Mouse (Mus musculus) intestine, postnatal 0 days (tissue): ENCODE data around the gene Nanos1. TPM values are rescaled to one million over a fixed set of nuclear protein-coding genes. Genes with fewer than 3 reads are reported as not detected.

ENCODE experiments used
- ATAC-seq: fragments of 200-750 bp; cut with Nextera tagmentation; 2 replicates; pipeline ENCODE4 v1.8.0; 2017; ENCODE audit warnings: mild to moderate bottlenecking, moderate TSS enrichment, moderate library complexity
- H3K27ac ChIP-seq: fragments of 300-500 bp; sonication (generic); 2 replicates; pipeline ENCODE4 v1.5.1; 2014; ENCODE audit warnings: mild to moderate bottlenecking, low read depth, low read length, moderate library complexity
- H3K27me3 ChIP-seq: fragments of 300-500 bp; sonication (generic); replicated peaks from 2 replicates; pipeline ENCODE4 v1.6.1; 2014; ENCODE audit warnings: low read length, mixed read lengths; ENCODE audit not compliant: control insufficient read depth, insufficient read depth
- H3K36me3 ChIP-seq: fragments of 300-500 bp; sonication (generic); 2 replicates; pipeline ENCODE4 v1.6.1; 2014; ENCODE audit warnings: mild to moderate bottlenecking, moderate library complexity; ENCODE audit not compliant: control insufficient read depth, insufficient read depth
- H3K4me1 ChIP-seq: fragments of 300-500 bp; sonication (generic); replicated peaks from 2 replicates; pipeline ENCODE4 v1.6.1; 2014; ENCODE audit warnings: antibody characterized with exemption, low read length, mixed read lengths; ENCODE audit not compliant: control insufficient read depth, insufficient read depth
- H3K4me2 ChIP-seq: fragments of 300-500 bp; sonication (generic); replicated peaks from 2 replicates; pipeline ENCODE4 v1.6.1; 2014; ENCODE audit warnings: low read depth, mild to moderate bottlenecking, moderate library complexity
- H3K4me3 ChIP-seq: fragments of 300-500 bp; sonication (generic); 2 replicates; pipeline ENCODE4 v1.5.1; 2014; ENCODE audit warnings: low read depth, low read length
- H3K9ac ChIP-seq: fragments of 300-500 bp; sonication (generic); 2 replicates; pipeline ENCODE4 v1.6.1; 2014; ENCODE audit warnings: mild to moderate bottlenecking, low read depth, low read length
- H3K9me3 ChIP-seq: fragments of 300-500 bp; sonication (generic); 2 replicates; pipeline ENCODE4 v1.6.1; 2016; ENCODE audit warnings: mixed run types; ENCODE audit not compliant: control insufficient read depth
- CTCF ChIP-seq: sonication (generic); IDR thresholded peaks from 2 replicates; pipeline ENCODE4 v1.5.1; 2016; ENCODE audit warnings: low read depth, mild to moderate bottlenecking, control low read depth, antibody characterized with exemption, moderate library complexity
- WGBS: fragments of 180-500 bp; shearing (Covaris S2); extraction: QIAGEN DNeasy Blood & Tissue Kit; methylation state at CpG from one replicate; pipeline ENCODE4 v1.1.7; 2014; 5-methylcytosine and 5-hydroxymethylcytosine counted together
- polyA plus RNA-seq: library from polyadenylated mRNA; unstranded; fragments of >200 nt; fragmentation: Nextera tagmentation; extraction: Ambion mirVana; gene quantifications from 2 replicates; pipeline ENCODE4 v1.2.1, GENCODE M21; 2015

Nanos1 gene
- polyA plus RNA-seq, 1 experiment from 2014 or later: 0.60 TPM

DNA sequence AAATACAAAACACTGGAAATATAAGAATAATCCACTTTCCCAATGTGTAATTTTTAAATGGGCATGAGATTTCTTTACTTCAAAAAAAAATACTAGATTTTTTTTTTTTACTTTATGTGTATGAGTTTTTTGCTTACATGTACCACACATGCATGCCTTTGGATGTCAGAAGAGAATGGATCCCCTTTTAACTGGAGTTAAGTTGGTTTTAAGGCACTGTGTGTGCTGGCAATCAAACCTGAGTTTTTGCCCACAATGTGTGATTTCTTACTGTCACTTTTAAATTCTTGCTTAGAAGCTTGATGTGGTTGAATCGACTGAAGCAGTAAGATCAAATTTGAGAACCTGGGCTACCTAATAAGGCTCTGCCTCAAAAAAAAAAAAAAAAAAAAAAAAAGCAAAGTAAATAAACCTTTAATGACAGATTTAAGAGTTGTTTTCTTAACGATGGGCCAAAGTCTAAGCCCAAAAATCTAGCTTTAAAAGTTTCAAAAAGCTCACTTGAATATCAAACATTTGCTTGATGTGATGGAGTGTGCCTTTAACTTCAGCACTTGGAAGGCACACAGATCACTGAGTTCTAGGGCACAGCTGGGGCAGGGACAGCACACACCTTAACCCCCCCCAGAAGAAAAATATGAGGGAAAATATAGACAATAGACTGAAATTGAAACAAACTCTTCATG lies 31.8 kb downstream of the Nanos1 start:
- Histone ChIP-seq H3K36me3 (no peaks in the 10 kb centered on the region), H3K4me1 (0 out of 2 replicates have a peak, but pooled peaks cover 3% of the 10 kb centered on the region), H3K9ac (no peak overlapping the region), H3K4me2 (peak overlapping the region; percentile 71; the same call in 1 of the 2 replicates), H3K9me3 (no peaks in the 10 kb centered on the region), H3K27ac (no peak overlapping the region), H3K27me3 (no peaks in the 10 kb centered on the region), H3K4me3 (no peak overlapping the region)
- TF ChIP-seq CTCF: no peak
- no peak for ATAC-seq
- WGBS: 18% methylated on average over 2 of the region's 2 CpGs

DNA sequence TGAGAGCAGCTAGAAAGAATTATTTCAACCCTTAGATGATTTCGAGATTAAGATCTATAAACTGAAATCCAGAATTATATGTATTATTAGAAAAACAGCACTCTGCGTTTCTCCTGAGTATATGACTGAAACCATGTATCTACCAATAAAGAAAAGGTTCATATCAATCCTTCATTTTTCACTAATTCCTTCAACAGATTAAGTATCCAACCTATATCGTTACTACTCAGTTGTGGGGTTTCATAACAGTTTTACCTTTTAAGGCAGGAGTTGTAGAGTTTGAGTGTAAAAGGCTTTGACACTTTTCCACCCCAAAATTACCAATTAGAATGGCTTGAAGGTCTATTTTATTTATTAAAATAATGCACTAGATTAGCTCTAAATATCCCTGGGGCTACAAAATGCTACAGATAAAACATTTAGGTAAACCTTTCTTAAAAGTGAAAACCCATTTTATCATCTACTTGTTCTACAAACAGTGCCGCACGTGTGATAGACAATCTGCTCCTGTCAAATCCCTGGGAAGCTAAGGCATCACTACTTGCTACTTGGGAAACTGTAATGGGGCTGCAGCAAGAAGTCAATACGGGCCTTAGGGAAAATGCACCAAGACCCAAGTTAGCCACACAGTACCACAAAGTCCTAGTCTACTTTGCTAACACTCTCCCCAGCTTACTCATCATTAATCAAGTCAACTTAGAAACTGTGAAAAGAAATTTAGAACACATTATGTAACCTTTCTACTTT lies 32.6 kb downstream of the Nanos1 start:
- H3K9ac ChIP-seq: peak overlapping the region; percentile 28; the same call in 1 of the 2 replicates
- H3K9me3 ChIP-seq: no peaks in the 10 kb centered on the region
- H3K27me3 ChIP-seq: no peaks in the 10 kb centered on the region
- ATAC-seq: no peak
- H3K4me2 ChIP-seq: peak overlapping the region; percentile 71
- H3K4me1 ChIP-seq: 0 out of 2 replicates have a peak, but pooled peaks cover 3% of the 10 kb centered on the region
- 25% methylated on average over 6 of the region's 6 CpGs for WGBS
- no peaks in the 10 kb centered on the region for H3K36me3 ChIP-seq
- H3K4me3 ChIP-seq: peak overlapping the region; percentile 78
- TF ChIP-seq CTCF: no peak
- H3K27ac ChIP-seq: no peak overlapping the region

DNA sequence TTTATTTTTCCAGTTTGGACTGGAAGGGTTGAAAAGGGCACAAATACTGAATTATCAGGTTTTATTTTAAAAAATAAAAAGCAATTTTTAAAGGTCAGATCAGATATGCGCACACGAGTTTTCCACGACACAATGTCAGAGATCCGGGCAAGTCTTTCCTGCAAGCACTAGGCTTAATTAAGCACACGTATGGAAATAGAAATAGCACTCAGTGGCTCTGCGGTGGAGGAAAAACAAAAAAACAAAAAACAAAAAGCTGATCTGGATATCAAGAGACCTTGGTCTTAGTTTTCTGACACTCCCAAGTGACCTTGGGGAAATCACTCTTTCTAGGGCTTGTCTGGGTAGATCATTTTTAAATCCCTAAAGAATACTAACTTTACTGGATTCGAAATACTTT lies 33.7 kb downstream of the Nanos1 start:
- under 1% methylated on average over 7 of the region's 7 CpGs for WGBS
- Histone ChIP-seq H3K27me3 (no peaks in the 10 kb centered on the region), H3K4me3 (peak overlapping the region; percentile 78), H3K36me3 (no peaks in the 10 kb centered on the region), H3K9me3 (no peaks in the 10 kb centered on the region), H3K4me1 (0 out of 2 replicates have a peak, but pooled peaks cover 3% of the 10 kb centered on the region), H3K27ac (peak overlapping the region; percentile 98; the same call in 1 of the 2 replicates), H3K9ac (peak overlapping the region; percentile 99), H3K4me2 (peak overlapping the region; percentile 71)
- TF ChIP-seq CTCF: no peak
- no peak for ATAC-seq

DNA sequence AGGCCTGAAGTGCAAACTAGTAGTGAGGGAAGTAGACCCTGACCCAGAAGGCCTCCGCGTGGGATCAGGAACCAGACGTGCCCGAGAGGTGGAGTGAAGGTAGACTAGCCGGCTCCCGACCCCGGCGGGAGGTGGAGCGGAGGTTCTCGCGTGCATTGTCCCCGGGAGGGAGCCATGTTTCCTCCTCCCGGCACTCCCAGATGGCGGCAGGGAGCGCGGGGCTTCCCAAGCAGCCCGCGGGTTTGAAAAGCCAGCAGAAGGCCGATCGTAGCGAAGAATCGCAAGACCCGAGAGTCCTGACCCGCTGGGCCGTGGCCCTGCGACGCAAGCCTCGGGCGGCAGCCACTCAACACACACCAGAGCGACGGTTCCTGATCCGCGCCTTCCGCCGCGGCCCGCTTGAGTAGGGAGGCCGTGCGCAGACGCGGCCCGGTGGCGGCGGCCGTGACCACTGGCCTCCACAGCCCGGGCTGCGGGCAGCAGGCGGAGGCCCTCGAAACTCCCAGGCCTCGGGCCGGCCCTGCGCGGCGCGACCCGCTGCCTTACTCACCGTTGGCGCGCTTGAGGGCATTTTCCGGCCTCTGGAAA lies 34.2 kb downstream of the Nanos1 start:
- Histone ChIP-seq H3K4me3 (peak overlapping the region; percentile 78), H3K9ac (peak overlapping the region; percentile 99), H3K4me2 (peak overlapping the region; percentile 71), H3K36me3 (no peaks in the 10 kb centered on the region), H3K27me3 (no peaks in the 10 kb centered on the region), H3K9me3 (no peaks in the 10 kb centered on the region), H3K4me1 (0 out of 2 replicates have a peak, but pooled peaks cover 3% of the 10 kb centered on the region), H3K27ac (peak overlapping the region; percentile 98)
- under 1% methylated on average over 60 of the region's 60 CpGs for WGBS
- ATAC-seq: peak; percentile 66
- 0 out of 2 replicates have a peak, but pooled peaks have one; percentile 1 for TF ChIP-seq CTCF

DNA sequence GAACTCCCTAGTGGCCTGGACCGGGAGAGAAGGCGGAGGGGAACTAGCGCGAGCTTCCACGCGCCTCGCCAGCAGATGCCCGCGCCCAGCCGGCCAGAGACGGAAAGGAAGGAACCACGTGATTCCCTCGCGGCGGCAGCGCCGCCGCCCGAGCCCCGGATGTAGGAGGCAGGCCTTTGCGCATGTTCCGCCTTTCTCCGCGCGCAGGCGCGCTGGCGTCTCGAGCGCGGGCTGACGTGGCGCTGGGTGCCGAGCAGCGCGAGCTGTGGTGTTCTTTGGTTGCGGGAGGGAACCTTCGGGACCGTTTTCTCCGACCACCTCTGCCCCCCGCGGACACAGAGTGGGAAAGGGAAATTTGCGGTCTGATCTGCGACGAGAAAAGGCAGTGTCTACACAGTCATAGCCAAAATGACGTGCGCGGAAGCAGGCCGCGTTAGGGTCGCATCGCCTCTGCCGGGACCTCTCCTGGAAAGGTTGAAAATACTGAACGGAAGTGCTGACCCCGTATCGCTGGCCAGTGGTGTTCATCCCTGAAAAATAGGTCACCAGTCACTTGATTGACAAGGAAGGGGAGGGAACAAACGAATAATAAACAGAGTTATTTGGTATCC lies 34.9 kb downstream of the Nanos1 start, which contains the start of gene Eif3a:
TSS of gene Eif3a (minus strand) at position 108 of the 611 bp plus-strand sequence.
- H3K4me3 ChIP-seq: peak within 1 kb of the TSS; percentile 78
- ATAC-seq: peak; percentile 96
- peak within 1 kb of the TSS; percentile 99 for H3K9ac ChIP-seq
- peak within 1 kb of the TSS; percentile 98 for H3K27ac ChIP-seq
- no peaks in the 10 kb centered on the region for H3K36me3 ChIP-seq
- H3K9me3 ChIP-seq: no peaks in the 10 kb centered on the region
- 0 out of 2 replicates have a peak, but pooled peaks cover 3% of the 10 kb centered on the region for H3K4me1 ChIP-seq
- peak within 1 kb of the TSS; percentile 71 for H3K4me2 ChIP-seq
- under 1% methylated on average over 57 of the region's 57 CpGs for WGBS
- peak; percentile 24; the same call in 1 of the 2 replicates for TF ChIP-seq CTCF
- no peaks in the 10 kb centered on the region for H3K27me3 ChIP-seq
